Mouse (Mus musculus): Measurements from ENCODE around the gene Rgs5.

The Rgs5 gene

GRCm38 (mm10) chr1:169730599-169731100, 75.3 kb downstream of the Rgs5 start:
- DNase-seq, result no peak

DNA sequence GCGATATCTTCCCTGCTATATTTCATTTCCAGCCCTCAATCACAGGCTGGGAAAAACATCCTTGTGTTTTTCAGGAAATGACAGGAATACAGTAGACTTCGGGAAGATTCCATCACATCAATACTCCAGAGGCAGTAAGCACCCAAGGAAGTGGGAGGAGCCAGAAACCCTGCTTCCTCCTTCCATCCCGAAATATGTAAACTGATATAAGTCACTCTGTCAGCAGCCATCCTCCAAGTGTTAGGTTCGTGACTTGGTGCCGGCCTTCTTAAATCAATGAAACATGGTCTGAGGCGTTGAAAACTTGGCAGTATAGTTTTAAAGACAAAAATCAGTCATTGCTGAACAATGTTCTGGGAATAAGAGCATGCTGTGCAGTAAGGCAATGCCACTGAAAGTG, 80.8 kb downstream of the Rgs5 start:
- no peak for DNase-seq

- no peak for DNase-seq
Observed at GRCm38 (mm10) chr1:169737231-169737630, 81.9 kb downstream of the Rgs5 start.

GRCm38 (mm10) chr1:169741147-169741546, 85.8 kb downstream of the Rgs5 start:
- no peak for DNase-seq

Data from thymus, postnatal 36 days (tissue).